Mouse (Mus musculus): ENCODE measurements around the gene Rnft2. TPM values are rescaled to one million over a fixed set of nuclear protein-coding genes. Genes with fewer than 3 reads are reported as not detected.

Rnft2 gene
- polyA plus RNA-seq, 1 experiment from 2014 or later = 11.9 TPM

DNA sequence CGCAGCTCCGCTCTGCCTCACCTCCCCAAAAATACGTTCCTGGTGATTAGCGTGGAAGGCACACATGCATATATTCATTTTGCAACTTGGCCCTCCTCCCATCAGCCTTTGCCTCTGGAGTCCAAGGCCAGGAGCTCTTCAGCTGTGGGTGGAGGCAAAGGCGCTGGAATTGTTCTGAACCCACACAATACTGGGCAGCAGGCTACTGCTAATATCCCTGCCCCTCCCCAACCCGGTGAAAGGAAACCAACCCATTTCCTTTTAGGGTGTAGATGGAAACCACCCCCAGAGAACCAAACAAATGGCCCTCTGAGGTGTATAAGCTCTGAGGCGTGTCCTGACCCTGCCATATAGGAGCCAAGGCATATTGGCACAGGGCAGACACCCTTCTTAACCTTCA is 28.5 kb upstream of the Rnft2 start:
- Histone ChIP-seq H3K9ac (ENCODE audit: low read depth, low read length) (no peak overlapping the region), H3K27me3 (ENCODE audit: control insufficient read depth, insufficient read depth, low read depth, low read length) (peaks cover 3% of the 10 kb centered on the region; the same call in 1 of the 2 replicates), H3K27ac (ENCODE audit: low read length) (peak overlapping the region; percentile 74; the same call in 1 of the 2 replicates), H3K9me3 (replicated peaks; ENCODE audit: control insufficient read depth, low read length, poor library complexity, severe bottlenecking) (no peaks in the 10 kb centered on the region), H3K4me3 (ENCODE audit: low read depth, low read length) (no peak overlapping the region), H3K4me2 (ENCODE audit: low read length) (no peak overlapping the region), H3K36me3 (ENCODE audit: control insufficient read depth, insufficient read depth, low read length) (no peaks in the 10 kb centered on the region), H3K4me1 (ENCODE audit: control insufficient read depth, insufficient read depth, low read length) (peaks cover 47% of the 10 kb centered on the region)
- ATAC-seq = no peak
- 60% methylated on average over 7 of the region's 7 CpGs for WGBS

DNA sequence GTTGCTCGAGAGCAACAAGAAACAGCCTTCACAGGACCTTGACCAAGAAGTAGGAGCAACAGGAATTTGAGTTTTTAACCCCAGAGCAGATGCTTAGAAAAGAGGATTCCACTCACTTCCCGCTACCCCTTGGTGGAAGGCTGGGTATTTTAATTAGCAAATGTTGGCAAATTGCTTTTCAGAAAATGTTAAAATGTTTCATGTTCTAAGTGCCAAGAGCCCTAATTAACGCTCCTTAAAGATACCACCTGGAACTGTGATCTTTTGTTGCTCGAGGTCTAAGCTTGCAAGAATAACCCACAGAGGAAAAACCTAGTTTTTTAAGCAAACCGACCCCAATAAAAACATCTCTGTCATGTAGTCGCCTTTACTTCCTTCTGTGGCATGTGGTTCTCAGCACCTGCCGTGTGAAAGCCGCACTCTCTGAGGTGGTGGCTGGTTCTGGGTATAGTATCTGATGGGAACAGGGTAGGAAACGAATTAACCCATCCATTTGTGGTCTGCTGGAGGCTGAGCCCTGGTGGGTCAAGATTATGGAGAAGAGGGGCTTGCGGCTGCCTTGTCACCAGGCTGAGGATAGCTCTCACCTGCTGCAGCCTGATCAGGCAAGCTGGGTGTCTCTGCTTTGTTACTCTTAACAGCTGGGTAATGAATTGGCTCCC is 26.7 kb upstream of the Rnft2 start:
- 67% methylated on average over 10 of the region's 10 CpGs for WGBS

DNA sequence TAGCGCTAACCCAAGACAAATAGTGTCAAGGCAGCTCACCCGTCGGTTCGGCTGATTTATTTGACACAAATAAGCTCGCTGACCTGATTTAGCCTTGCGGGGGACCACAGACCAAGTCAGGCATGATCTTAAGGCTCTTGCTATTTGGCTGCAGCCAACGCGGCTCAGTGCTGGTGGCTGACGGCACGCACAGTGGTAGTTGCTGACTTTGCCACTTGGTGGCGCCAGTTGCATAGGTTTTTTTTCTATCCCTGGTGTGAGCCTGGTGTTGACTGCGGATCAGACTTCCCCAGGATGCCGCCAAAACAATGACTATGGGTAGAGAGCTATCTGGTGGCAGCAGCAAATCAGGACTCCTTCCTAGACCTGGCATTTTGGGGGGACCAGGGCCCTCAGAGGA is 24.1 kb upstream of the Rnft2 start:
- Histone ChIP-seq H3K27me3 (ENCODE audit: control insufficient read depth, insufficient read depth, low read depth, low read length) (peaks cover 3% of the 10 kb centered on the region; the same call in 1 of the 2 replicates), H3K4me3 (ENCODE audit: low read depth, low read length) (peak overlapping the region; percentile 29), H3K36me3 (ENCODE audit: control insufficient read depth, insufficient read depth, low read length) (no peaks in the 10 kb centered on the region), H3K9me3 (replicated peaks; ENCODE audit: control insufficient read depth, low read length, poor library complexity, severe bottlenecking) (no peaks in the 10 kb centered on the region), H3K4me2 (ENCODE audit: low read length) (peak overlapping the region; percentile 61), H3K4me1 (ENCODE audit: control insufficient read depth, insufficient read depth, low read length) (peaks cover 18% of the 10 kb centered on the region), H3K9ac (ENCODE audit: low read depth, low read length) (peak overlapping the region; percentile 65), H3K27ac (ENCODE audit: low read length) (no peak overlapping the region)
- peak; percentile 83 for ATAC-seq
- 0% methylated on average over 13 of the region's 13 CpGs for WGBS

More for the DNA sequence above, 26.7 kb upstream of the Rnft2 start:
- H3K36me3 ChIP-seq (ENCODE audit: control insufficient read depth, insufficient read depth, low read length) = no peaks in the 10 kb centered on the region
- H3K4me3 ChIP-seq (ENCODE audit: low read depth, low read length) = no peak overlapping the region
- H3K27ac ChIP-seq (ENCODE audit: low read length) = no peak overlapping the region
- H3K9ac ChIP-seq (ENCODE audit: low read depth, low read length) = no peak overlapping the region
- H3K4me2 ChIP-seq (ENCODE audit: low read length) = no peak overlapping the region
- no peak for ATAC-seq
- peaks cover 3% of the 10 kb centered on the region; the same call in 1 of the 2 replicates for H3K27me3 ChIP-seq (ENCODE audit: control insufficient read depth, insufficient read depth, low read depth, low read length)
- peaks cover 43% of the 10 kb centered on the region for H3K4me1 ChIP-seq (ENCODE audit: control insufficient read depth, insufficient read depth, low read length)
- H3K9me3 ChIP-seq (replicated peaks; ENCODE audit: control insufficient read depth, low read length, poor library complexity, severe bottlenecking) = no peaks in the 10 kb centered on the region

DNA sequence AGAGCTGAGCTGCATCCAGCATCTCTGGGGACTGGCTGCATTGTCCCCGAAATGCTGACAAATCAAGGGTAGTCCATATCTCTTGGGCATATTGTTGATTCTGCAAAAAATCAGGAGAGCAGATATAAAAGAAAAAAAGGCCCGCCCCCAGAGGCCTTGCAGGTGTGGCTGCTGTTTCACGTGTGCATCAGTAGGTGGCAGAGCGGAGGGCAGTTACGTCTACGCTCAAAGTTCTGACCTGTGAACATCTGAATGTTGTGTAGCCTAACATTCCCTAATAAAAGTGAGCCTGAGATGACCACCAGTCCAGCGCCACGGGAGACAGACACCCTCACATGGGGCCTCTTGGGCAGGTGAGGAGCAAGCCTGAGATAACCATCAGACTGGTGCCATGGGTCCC is 21.4 kb upstream of the Rnft2 start:
- no peak for ATAC-seq
- H3K27me3 ChIP-seq (ENCODE audit: control insufficient read depth, insufficient read depth, low read depth, low read length) = peaks cover 3% of the 10 kb centered on the region; the same call in 1 of the 2 replicates
- H3K4me2 ChIP-seq (ENCODE audit: low read length) = no peak overlapping the region
- peaks cover 15% of the 10 kb centered on the region for H3K36me3 ChIP-seq (ENCODE audit: control insufficient read depth, insufficient read depth, low read length)
- H3K4me1 ChIP-seq (ENCODE audit: control insufficient read depth, insufficient read depth, low read length) = peaks cover 3% of the 10 kb centered on the region; the same call in 1 of the 2 replicates
- H3K9me3 ChIP-seq (replicated peaks; ENCODE audit: control insufficient read depth, low read length, poor library complexity, severe bottlenecking) = no peaks in the 10 kb centered on the region
- no peak overlapping the region for H3K9ac ChIP-seq (ENCODE audit: low read depth, low read length)
- no peak overlapping the region for H3K4me3 ChIP-seq (ENCODE audit: low read depth, low read length)
- H3K27ac ChIP-seq (ENCODE audit: low read length) = no peak overlapping the region
- WGBS = 44% methylated on average over 8 of the region's 8 CpGs

DNA sequence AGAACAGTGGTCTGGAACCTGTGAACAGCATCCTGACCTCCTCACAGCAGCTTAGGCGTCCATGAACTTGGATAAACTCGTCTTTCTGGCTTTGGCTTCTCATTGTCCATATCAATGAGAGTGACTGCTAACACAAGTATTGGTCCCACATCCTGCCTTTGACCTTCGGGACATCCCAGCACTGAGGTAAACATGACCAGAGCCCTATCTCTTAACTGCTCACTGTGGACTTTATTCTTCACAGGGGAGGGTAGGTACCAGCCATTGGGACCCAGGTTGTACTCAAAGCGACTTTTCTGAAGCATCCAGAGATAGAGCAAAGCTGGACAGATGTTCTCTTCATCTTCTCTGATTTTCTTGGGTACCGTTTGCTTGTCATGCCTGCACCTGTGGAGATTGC is 20.4 kb upstream of the Rnft2 start:
- Histone ChIP-seq H3K4me1 (ENCODE audit: control insufficient read depth, insufficient read depth, low read length) (peaks cover 3% of the 10 kb centered on the region; the same call in 1 of the 2 replicates), H3K9ac (ENCODE audit: low read depth, low read length) (no peak overlapping the region), H3K4me3 (ENCODE audit: low read depth, low read length) (no peak overlapping the region), H3K27ac (ENCODE audit: low read length) (no peak overlapping the region), H3K4me2 (ENCODE audit: low read length) (no peak overlapping the region), H3K9me3 (replicated peaks; ENCODE audit: control insufficient read depth, low read length, poor library complexity, severe bottlenecking) (no peaks in the 10 kb centered on the region), H3K27me3 (ENCODE audit: control insufficient read depth, insufficient read depth, low read depth, low read length) (peaks cover 3% of the 10 kb centered on the region; the same call in 1 of the 2 replicates), H3K36me3 (ENCODE audit: control insufficient read depth, insufficient read depth, low read length) (peaks cover 15% of the 10 kb centered on the region)
- 89% methylated on average over 5 of the region's 5 CpGs for WGBS
- ATAC-seq = no peak

DNA sequence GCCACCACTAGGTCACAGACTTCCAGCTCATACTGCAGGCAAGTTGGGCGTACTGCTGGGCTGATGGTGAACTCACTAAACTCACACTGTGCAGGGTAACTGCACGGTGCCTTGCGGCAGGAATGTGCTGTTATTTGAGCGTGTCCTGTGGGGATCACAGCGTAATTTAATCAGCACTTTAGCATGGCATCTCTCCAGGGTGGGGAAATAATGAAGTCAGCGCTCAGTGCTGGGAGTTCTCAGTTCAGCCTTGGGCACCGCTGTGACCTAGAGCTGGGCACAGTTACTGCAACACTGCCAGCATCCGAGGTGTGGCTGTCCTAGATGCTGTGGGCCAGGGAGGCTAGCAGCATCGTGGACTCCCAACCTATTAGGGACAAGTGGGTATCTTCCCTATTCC is 19.4 kb upstream of the Rnft2 start:
- Histone ChIP-seq H3K4me2 (ENCODE audit: low read length) (no peak overlapping the region), H3K9ac (ENCODE audit: low read depth, low read length) (no peak overlapping the region), H3K9me3 (replicated peaks; ENCODE audit: control insufficient read depth, low read length, poor library complexity, severe bottlenecking) (no peaks in the 10 kb centered on the region), H3K27me3 (ENCODE audit: control insufficient read depth, insufficient read depth, low read depth, low read length) (no peaks in the 10 kb centered on the region), H3K27ac (ENCODE audit: low read length) (no peak overlapping the region), H3K36me3 (ENCODE audit: control insufficient read depth, insufficient read depth, low read length) (peaks cover 15% of the 10 kb centered on the region), H3K4me3 (ENCODE audit: low read depth, low read length) (no peak overlapping the region), H3K4me1 (ENCODE audit: control insufficient read depth, insufficient read depth, low read length) (peaks cover 3% of the 10 kb centered on the region; the same call in 1 of the 2 replicates)
- no peak for ATAC-seq
- 69% methylated on average over 9 of the region's 9 CpGs for WGBS

DNA sequence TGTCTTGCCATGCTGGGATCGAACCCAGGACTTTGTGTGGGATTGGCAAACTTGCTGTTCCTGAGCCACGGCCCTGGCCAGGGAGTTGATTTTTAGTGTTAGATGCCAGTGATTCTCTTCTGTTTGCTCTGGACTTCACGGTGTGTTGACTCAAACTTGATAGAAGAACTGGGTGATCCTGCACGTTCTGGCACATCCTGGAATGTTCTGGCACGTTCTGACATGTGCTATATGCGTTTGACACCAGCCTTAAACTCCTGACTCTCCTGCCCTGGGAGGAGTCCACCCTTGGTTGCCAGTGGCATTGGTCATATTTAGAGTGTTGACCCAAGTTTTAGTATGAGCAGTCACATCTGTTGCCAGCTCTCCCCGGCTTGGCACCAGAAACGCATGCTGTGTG is 17.5 kb upstream of the Rnft2 start:
- 95% methylated on average over 8 of the region's 8 CpGs for WGBS

DNA sequence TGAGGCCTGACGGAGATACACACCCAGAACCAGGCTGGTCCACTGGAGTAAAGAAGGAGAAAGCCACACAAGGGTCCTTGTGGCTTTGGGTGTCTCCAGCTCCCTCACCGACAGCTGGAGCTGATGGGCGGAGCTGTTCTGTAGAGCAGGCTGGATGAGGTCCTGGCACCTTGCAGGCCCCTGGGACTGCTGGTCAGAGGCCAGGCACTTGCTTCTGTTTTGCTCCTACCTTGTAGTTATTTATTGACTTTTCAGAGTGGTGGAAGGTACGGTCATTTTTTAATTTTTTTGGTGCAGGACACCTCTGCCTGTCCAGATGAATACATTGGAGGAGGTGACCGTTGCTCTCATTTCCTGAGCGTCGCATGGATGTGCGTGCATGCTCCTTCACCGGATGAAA is 16.3 kb upstream of the Rnft2 start:
- Histone ChIP-seq H3K36me3 (ENCODE audit: control insufficient read depth, insufficient read depth, low read length) (peaks cover 32% of the 10 kb centered on the region), H3K9ac (ENCODE audit: low read depth, low read length) (no peak overlapping the region), H3K4me1 (ENCODE audit: control insufficient read depth, insufficient read depth, low read length) (peaks cover 5% of the 10 kb centered on the region; the same call in 1 of the 2 replicates), H3K9me3 (replicated peaks; ENCODE audit: control insufficient read depth, low read length, poor library complexity, severe bottlenecking) (no peaks in the 10 kb centered on the region), H3K4me2 (ENCODE audit: low read length) (no peak overlapping the region), H3K27me3 (ENCODE audit: control insufficient read depth, insufficient read depth, low read depth, low read length) (no peaks in the 10 kb centered on the region), H3K27ac (ENCODE audit: low read length) (no peak overlapping the region), H3K4me3 (ENCODE audit: low read depth, low read length) (no peak overlapping the region)
- 96% methylated on average over 9 of the region's 9 CpGs for WGBS
- no peak for ATAC-seq

More for the DNA sequence above, 17.5 kb upstream of the Rnft2 start:
- Histone ChIP-seq H3K4me3 (ENCODE audit: low read depth, low read length) (no peak overlapping the region), H3K36me3 (ENCODE audit: control insufficient read depth, insufficient read depth, low read length) (peaks cover 22% of the 10 kb centered on the region), H3K4me1 (ENCODE audit: control insufficient read depth, insufficient read depth, low read length) (peaks cover 5% of the 10 kb centered on the region; the same call in 1 of the 2 replicates), H3K27ac (ENCODE audit: low read length) (no peak overlapping the region), H3K9me3 (replicated peaks; ENCODE audit: control insufficient read depth, low read length, poor library complexity, severe bottlenecking) (no peaks in the 10 kb centered on the region), H3K27me3 (ENCODE audit: control insufficient read depth, insufficient read depth, low read depth, low read length) (no peaks in the 10 kb centered on the region), H3K4me2 (ENCODE audit: low read length) (no peak overlapping the region), H3K9ac (ENCODE audit: low read depth, low read length) (no peak overlapping the region)
- ATAC-seq = no peak

DNA sequence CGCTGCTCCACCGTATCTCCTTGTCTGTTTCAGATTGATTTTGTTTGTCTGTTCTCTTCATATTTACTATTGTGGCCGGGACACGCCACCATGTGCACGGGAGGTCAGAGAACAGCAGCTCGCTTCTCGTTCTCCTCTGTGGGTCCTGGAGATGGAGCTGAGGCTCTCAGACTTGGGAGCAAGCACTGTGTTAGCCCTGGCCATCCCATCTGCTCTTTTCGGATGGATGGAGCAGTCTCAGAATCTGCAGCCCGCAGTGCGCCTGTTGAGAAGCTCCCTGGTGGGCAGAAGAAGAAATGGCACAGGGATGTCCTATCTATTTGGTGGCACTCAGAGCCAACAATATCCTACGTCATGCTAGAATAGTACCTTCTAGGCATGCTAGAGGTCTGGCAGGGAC is 15.7 kb upstream of the Rnft2 start:
- H3K4me1 ChIP-seq (ENCODE audit: control insufficient read depth, insufficient read depth, low read length) = peaks cover 5% of the 10 kb centered on the region; the same call in 1 of the 2 replicates
- H3K4me3 ChIP-seq (ENCODE audit: low read depth, low read length) = no peak overlapping the region
- 93% methylated on average over 11 of the region's 11 CpGs for WGBS
- no peaks in the 10 kb centered on the region for H3K27me3 ChIP-seq (ENCODE audit: control insufficient read depth, insufficient read depth, low read depth, low read length)
- H3K9ac ChIP-seq (ENCODE audit: low read depth, low read length) = no peak overlapping the region
- no peaks in the 10 kb centered on the region for H3K9me3 ChIP-seq (replicated peaks; ENCODE audit: control insufficient read depth, low read length, poor library complexity, severe bottlenecking)
- ATAC-seq = no peak
- no peak overlapping the region for H3K4me2 ChIP-seq (ENCODE audit: low read length)
- H3K36me3 ChIP-seq (ENCODE audit: control insufficient read depth, insufficient read depth, low read length) = peaks cover 32% of the 10 kb centered on the region
- no peak overlapping the region for H3K27ac ChIP-seq (ENCODE audit: low read length)

Measured in midbrain, embryonic 16.5 days (tissue).